Mouse (Mus musculus): ENCODE results near the gene H1foo. TPM values are rescaled to one million over a fixed set of nuclear protein-coding genes. Genes with fewer than 3 reads are reported as not detected.

Gene H1foo
- total and polyA plus RNA-seq, 3 experiments = not detected

GRCm38 (mm10) chr6:115924829-115925228 is 19.9 kb upstream of the H1foo start:
- no peak for TF ChIP-seq SIN3A (IDR thresholded peaks at IDR 0.05; ENCODE audit: low read length)
- no peak for TF ChIP-seq JUND (IDR thresholded peaks at IDR 0.05; ENCODE audit: low read depth, low read length)
- no peak for TF ChIP-seq HCFC1 (IDR thresholded peaks at IDR 0.05; ENCODE audit: low read depth, low read length)
- TF ChIP-seq ZC3H11A (IDR thresholded peaks at IDR 0.05; ENCODE audit: low read depth, low read length) = no peak
- TF ChIP-seq CTCF (IDR thresholded peaks at IDR 0.05 in 2 of 3, conservative IDR thresholded peaks at IDR 0.05 in 1 of 3; ENCODE audit: control insufficient read depth in 1 of 3, insufficient read depth in 1 of 3, low read depth in 2 of 3, low read length in 3 of 3, poor library complexity in 1 of 3, severe bottlenecking in 1 of 3) = no peak
- TF ChIP-seq ETS1 (IDR thresholded peaks at IDR 0.05; ENCODE audit: low read depth, low read length) = no peak
- no peak for TF ChIP-seq USF2 (IDR thresholded peaks at IDR 0.05; ENCODE audit: borderline replicate concordance in 1 of 2, insufficient read depth in 1 of 2, low read depth in 1 of 2, low read length in 2 of 2)
- no peak for TF ChIP-seq EP300 (IDR thresholded peaks at IDR 0.05; ENCODE audit: low read depth in 1 of 2, low read length in 2 of 2)
- TF ChIP-seq MAZ (IDR thresholded peaks at IDR 0.05; ENCODE audit: low read depth, low read length) = no peak
- TF ChIP-seq CHD2 (IDR thresholded peaks at IDR 0.05; ENCODE audit: low read length) = no peak
- TF ChIP-seq TBP (IDR thresholded peaks at IDR 0.05; ENCODE audit: low read depth, low read length) = no peak
- no peak for TF ChIP-seq ELF1 (IDR thresholded peaks at IDR 0.05; ENCODE audit: low read depth, low read length)
- no peak for TF ChIP-seq ZKSCAN1 (IDR thresholded peaks at IDR 0.05; ENCODE audit: low read depth, low read length)
- no peak for TF ChIP-seq GABPA (IDR thresholded peaks at IDR 0.05; ENCODE audit: low read depth, low read length)
- no peak for TF ChIP-seq BHLHE40 (IDR thresholded peaks at IDR 0.05; ENCODE audit: borderline replicate concordance, low read depth, low read length)
- no peak for TF ChIP-seq NRF1 (IDR thresholded peaks at IDR 0.05; ENCODE audit: insufficient read depth, low read depth, low read length, poor library complexity, severe bottlenecking)
- TF ChIP-seq UBTF (IDR thresholded peaks at IDR 0.05; ENCODE audit: borderline replicate concordance, insufficient read depth, low read depth, low read length) = no peak
- no peak for TF ChIP-seq MYC (IDR thresholded peaks at IDR 0.05; ENCODE audit: low read depth, low read length)
- TF ChIP-seq E2F4 (IDR thresholded peaks at IDR 0.05; ENCODE audit: borderline replicate concordance, low read depth, low read length) = no peak
- H3K4me3 ChIP-seq (ENCODE audit: control insufficient read depth in 1 of 2, insufficient read depth in 1 of 2, low read depth in 2 of 2, low read length in 2 of 2) = no peak overlapping the region
- no peaks in the 10 kb centered on the region for H3K9me3 ChIP-seq (replicated peaks; ENCODE audit: insufficient read depth, low read length)
- H3K9ac ChIP-seq (ENCODE audit: control insufficient read depth, low read depth, low read length, poor library complexity, severe bottlenecking) = no peak overlapping the region
- no peaks in the 10 kb centered on the region for H3K36me3 ChIP-seq (ENCODE audit: control insufficient read depth in 1 of 2, insufficient read depth in 2 of 2, low read length in 2 of 2)
- H3K27ac ChIP-seq (ENCODE audit: control insufficient read depth, low read depth, low read length) = no peak overlapping the region
- H3K79me2 ChIP-seq (ENCODE audit: control insufficient read depth, insufficient read depth, low read length, poor library complexity) = no peaks in the 10 kb centered on the region
- no peak for DNase-seq (ENCODE audit: low read depth, low spot score)
- H3K27me3 ChIP-seq (ENCODE audit: control insufficient read depth in 1 of 2, insufficient read depth in 2 of 2, low read length in 2 of 2) = no peaks in the 10 kb centered on the region
- no peaks in the 10 kb centered on the region; a peak in 1 of 4 replicates for H3K4me1 ChIP-seq (ENCODE audit: control insufficient read depth in 1 of 2, insufficient read depth in 2 of 2, low read length in 2 of 2)

GRCm38 (mm10) chr6:115926416-115926815 is 18.3 kb upstream of the H1foo start:
- Histone ChIP-seq H3K9me3 (replicated peaks; ENCODE audit: insufficient read depth, low read length) (no peaks in the 10 kb centered on the region), H3K27me3 (ENCODE audit: control insufficient read depth in 1 of 2, insufficient read depth in 2 of 2, low read length in 2 of 2) (no peaks in the 10 kb centered on the region)

More at GRCm38 (mm10) chr6:115926416-115926815, 18.3 kb upstream of the H1foo start:
- Histone ChIP-seq H3K4me3 (ENCODE audit: control insufficient read depth in 1 of 2, insufficient read depth in 1 of 2, low read depth in 2 of 2, low read length in 2 of 2) (no peak overlapping the region), H3K79me2 (ENCODE audit: control insufficient read depth, insufficient read depth, low read length, poor library complexity) (no peaks in the 10 kb centered on the region), H3K4me1 (ENCODE audit: control insufficient read depth in 1 of 2, insufficient read depth in 2 of 2, low read length in 2 of 2) (no peaks in the 10 kb centered on the region; a peak in 1 of 4 replicates), H3K27ac (ENCODE audit: control insufficient read depth, low read depth, low read length) (no peak overlapping the region), H3K36me3 (ENCODE audit: control insufficient read depth in 1 of 2, insufficient read depth in 2 of 2, low read length in 2 of 2) (no peaks in the 10 kb centered on the region), H3K9ac (ENCODE audit: control insufficient read depth, low read depth, low read length, poor library complexity, severe bottlenecking) (no peak overlapping the region)
- TF ChIP-seq USF1 (IDR thresholded peaks at IDR 0.05; ENCODE audit: low read depth, low read length) = no peak
- no peak for DNase-seq (ENCODE audit: low read depth, low spot score)
